Mouse (Mus musculus) WW6 (cell line): ENCODE data around the gene Il1r2.
A peak's percentile ranks its signal among the peaks of the same experiment; 100 is the strongest.

ENCODE experiments used
- DNase-seq: peaks from one replicate; pipeline ENCODE4 v3.0.0-alpha.2; 2013; ENCODE audit warnings: low read depth, low spot score

Il1r2 gene

DNA sequence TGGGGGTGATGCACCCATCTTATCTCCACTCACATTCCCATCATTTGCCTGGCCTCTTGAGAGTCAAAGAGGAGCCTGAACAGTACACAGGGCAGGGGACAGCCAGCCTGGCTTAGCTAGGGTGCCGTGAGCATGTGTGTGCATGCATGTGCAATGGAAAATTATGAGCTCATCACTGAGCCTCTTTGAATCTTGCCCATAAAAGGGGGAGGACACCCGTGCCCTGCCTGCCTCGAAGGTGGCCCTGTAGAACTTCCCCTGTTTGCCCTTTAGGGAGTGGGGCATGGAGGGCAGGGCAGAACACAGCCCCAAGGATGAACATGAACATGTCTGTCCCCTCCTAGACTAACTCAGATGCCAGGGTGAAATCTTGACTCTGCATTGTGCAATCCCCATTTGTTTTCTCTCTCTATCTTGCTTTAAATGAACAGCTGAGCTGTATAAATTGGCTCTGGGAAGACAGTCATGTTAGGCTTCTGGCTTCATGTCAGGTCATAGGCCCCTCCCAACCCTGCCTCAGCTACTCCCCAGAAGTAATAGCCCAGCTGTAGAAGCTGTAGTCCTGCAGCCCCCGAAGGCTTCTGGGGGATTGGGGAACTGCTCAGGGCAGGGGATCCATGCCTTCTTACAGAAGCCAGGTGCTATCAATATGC lies 14.6 kb upstream of the Il1r2 start:
- DNase-seq: no peak

DNA sequence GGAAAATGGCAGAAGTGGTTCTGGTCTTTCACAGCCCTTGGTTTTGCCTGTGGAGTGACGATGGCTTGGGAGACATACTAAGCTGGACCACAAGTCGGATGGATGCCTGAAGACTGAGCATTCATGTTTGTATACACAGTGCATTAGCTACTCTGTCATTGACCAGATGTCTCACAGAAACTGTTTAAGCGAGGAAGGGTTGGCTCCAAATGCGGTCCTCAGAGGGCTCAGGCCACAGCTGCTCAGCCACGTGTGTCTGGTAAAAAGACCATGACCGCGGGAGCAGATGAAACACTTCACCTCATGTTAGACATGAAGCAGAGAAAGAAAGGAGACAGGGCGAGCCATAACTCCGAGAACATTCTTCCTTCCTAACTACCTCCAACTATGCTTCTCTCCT lies 12.5 kb upstream of the Il1r2 start:
- no peak for DNase-seq

DNA sequence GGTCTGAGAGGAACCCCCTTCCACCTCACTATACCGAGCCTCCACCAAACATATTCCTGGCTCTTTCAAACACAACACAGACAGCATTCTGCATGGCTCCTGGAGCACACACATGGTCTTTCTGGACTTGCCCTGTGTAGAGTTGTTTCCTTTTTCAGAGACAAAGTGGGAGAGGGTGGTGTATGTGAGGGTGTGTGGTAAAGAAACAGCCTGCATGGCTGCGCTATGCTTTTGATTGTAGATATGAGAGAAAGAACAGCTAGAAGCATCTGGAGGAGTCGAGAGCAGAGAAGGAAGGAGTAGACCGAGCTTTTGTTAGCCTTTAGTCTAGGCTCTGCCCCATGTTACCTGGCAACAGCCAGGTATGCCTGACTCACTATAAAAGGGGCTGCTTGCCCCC lies 10.5 kb upstream of the Il1r2 start:
- DNase-seq: no peak

DNA sequence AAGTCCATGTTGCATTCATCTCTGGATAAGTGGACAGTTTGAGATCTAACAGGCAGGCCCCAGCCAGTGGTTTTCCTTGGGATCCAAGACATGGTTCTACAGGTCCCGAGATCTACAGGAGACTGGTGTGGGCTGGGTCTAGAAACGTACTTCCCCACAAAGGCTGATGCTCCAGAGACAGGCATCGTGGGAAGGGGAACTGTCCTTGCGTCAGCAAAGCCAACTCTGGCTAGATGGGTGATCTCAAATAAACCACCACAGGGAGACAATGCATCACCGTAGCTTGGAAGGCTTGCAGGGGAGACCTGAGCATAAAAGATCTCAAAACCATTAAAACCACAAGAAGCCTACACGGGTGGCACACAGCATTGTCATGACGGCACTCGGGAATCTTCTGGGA lies 9.4 kb upstream of the Il1r2 start:
- no peak for DNase-seq

DNA sequence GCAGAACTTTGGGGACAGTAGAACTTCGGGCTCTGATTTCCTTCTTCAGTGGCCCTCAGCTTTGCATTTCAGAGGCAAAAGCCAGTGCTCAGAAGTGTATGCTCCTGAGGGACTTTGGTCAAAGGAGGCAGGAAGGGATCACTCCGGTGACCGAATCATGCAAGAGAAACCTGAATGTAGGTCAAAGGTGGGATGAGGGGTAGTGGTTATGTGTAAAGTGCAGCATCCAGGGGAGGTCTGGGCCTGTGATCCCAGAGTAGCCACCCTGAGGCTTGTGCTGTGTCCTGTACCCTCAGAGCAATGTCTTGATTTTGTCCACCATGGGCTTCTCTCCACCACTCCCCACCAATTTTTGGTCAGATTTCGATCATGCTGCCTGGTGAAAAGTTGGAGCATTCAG lies 1.3 kb upstream of the Il1r2 start:
- DNase-seq: no peak

DNA sequence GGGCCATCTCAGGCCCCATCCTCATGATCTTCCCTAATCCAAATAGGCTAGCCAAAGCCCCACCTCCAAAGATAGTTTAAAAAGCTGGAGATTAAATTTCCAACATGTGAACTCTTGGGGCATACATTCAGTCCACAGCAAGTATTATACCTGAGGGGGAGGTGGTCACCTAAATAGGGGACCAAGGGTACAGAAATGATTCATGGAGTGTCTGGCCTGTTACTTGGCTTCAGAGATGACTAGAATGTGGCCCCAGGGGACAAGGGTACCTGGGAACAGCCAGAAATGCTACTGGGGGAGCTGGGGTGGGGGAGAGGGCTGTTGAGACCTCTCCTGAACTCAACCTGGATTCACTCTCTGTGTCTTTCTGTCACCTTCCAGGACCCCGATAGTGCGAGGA lies 3.4 kb downstream of the Il1r2 start:
- DNase-seq: no peak

DNA sequence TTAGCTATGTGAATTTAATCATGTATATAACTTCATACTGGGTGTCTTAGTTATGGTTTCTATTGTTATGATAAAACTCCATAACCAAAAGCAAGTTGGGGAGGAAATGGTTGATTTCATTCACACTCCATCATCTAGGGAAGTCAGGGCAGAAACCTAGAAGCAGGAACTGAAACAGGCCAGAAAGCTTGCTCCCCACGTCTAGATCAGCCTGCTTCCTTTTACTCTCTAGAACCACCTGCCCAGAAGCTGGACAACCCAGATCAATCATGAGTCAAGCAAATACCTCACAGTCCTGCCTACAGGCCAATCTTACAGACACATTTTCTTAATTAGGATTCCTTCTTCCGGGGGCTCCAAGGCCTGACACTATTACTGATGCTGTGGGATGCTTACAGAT lies 7.2 kb downstream of the Il1r2 start:
- DNase-seq: no peak

DNA sequence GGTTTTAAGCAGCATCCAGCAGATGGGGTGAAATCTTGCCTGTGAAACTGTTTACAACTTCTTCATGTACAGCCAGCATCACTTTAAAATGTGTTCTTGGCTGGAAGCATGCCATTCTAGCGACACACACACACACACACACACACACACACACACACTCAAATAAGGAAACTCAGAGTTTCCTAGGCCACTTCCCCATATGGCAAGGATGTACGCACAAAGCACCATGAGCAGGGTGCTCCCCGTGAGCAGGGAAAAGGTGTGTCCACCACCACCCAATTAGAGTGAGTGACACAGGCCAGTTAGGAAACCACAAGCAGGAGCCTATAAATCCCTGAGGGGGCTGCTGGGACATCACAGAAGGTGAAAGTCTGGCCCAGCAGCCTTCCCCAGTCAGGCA lies 10.5 kb downstream of the Il1r2 start:
- DNase-seq: no peak

DNA sequence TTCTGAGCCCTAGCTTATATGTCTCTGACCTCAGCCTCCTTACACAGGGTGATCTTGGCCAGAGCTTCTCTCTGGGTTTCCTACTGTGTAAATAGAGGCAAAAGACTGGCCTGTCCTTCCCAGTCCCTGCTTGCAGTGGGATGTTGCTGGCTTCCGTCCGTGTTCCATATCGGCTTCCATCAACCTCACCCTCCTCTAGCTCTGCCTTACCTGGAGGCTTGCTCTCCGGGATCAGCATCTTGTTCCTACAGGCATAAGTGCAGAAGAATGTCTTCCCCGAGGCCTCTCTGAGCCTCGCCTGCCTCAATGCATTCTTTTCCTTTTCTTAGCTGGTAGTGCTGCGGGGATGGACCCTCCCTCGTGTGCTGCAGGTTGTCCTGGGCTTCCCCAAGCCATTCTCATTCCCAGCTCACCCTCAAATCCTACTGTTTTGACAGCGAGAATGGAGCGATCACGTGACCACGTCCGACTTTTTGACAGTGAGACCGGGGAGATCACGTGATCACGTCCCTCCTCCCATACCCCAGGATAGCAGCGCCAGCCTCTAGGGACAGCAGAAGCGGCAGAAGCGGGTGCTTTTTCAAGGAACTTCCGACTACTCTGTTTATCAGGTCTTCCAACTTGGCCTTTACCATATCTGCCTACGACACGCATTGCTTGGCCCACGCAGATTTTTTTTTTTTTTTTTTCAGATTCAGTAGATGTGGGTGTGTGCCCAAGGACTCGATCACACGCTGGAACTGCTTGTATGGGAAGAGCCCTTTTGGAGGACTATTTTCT lies 11.7 kb downstream of the Il1r2 start:
- peak; percentile 29 for DNase-seq

DNA sequence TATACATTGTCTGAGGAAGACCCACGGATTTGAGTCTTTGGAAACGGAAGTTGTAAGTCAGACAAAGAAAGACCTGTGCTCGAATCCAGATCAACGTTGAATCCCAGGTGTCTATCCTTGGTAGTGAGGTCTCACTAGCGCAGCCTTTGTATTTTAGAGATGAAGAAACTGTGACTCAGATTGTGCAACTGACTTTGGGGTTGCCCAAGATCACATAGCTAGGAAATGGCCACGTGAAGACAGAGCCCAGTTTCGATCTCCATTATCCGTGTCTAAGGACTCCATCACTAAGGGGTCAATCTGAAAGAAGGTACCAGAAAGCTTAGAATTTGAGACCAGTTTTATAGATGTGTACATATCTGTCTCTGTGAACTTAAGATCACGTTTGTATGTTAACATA lies 17.3 kb downstream of the Il1r2 start:
- no peak for DNase-seq

DNA sequence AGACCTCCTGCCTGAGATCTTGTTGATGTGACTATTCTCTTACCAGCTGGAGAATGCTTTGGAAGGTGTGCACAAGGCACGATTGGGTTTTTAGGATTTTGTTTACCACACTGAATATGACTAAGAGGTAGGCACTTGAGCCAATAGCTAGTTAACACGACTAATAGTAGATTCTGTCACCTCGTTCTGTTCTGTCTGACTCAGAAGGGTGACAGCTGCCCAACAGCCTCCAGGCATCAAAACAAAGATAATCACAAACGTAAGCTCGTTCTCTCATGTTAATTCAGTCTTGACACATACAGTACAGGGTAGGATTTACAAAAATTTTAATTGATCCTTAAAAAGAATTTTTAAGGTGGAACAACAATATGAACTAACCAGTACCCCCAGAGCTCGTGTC lies 18.7 kb downstream of the Il1r2 start:
- DNase-seq: no peak

DNA sequence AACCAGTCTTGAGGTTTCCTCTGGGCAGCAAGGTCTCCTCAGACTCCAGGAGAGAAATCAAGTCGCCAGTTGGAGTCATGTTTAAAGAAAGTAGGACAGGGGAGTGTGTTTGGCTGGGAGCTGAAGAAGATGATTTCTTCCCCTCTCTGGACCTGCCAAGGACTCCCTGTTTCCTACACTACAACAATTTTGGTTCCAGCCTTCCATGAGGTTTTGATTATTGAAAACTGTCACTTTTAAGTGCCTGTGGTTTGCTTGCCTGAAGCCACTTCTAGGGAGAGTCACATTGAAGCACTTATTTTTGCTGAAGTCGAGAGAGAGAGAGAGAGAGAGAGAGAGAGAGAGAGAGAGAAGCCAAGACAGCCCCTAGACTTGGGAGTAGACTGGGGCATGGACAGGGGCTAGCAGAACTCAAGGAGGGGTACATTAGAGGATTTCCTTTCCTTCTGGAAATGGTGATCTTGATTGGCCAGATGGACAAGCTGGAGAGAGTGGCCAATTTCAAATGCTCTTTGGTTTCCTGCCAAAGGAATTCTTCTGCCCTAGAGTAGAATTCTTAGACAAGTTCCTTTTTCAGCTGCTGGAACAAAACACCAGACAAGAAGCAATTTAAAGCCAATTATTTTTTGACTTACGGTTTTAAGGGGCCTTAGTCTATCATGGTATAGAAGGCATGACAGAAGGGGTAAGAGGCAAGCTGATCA lies 20.9 kb downstream of the Il1r2 start:
- DNase-seq: no peak

DNA sequence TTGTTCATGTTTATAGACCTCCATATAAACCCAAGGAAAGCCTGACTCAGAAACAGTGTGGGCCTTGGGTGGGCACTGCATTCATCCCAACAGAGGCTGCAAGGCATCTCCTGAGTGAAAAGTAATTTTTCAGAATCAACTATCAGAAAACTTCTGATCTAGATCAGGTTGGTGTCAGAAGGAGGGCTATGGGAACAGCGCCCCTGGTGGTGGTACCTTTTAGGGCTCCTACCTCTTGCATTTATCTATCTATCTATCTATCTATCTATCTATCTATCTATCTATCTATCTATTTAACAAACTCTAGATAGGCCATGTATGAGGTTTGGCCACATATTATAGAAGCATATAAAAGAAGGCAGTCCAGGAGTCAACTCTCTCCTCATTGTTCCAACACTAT lies 21.7 kb downstream of the Il1r2 start:
- DNase-seq: no peak

DNA sequence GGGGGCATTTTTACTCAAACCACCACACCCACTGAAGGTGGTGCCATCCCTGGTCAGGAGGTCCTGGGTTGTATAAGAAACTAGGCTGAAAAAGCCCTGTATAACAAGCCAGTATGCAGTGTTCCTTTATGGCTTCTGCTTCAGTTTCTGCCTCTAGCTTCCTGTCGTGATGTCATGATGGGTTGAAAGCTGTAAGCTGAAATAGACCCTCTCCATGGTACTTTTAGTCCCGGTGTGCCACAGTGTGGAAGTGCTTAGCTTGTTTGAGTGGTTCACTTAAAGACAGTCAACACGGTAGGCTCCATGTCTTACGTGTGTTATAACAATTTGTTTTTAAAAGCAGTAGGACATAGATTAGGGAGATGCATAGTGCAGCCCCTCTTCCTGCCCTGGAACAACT lies 32.4 kb downstream of the Il1r2 start:
- no peak for DNase-seq

DNA sequence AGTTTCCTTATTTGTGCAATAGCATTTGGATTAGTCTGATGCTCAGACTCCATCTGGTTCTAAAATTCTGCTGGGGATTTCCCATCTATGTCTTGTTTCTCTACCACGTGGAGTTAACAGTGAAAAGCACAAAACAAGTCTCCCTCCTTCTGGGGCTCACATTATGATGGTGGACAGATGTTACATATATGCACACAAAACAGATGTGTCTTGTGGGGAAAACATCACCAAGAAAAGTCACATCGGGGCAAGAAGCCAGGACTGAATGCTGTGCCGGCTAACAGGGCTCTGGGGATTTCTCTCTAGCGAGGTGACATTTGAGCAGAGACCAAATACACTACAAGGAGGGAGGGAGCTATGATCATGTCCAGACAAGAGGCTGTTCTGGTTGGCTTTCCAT lies 32.8 kb downstream of the Il1r2 start:
- no peak for DNase-seq

DNA sequence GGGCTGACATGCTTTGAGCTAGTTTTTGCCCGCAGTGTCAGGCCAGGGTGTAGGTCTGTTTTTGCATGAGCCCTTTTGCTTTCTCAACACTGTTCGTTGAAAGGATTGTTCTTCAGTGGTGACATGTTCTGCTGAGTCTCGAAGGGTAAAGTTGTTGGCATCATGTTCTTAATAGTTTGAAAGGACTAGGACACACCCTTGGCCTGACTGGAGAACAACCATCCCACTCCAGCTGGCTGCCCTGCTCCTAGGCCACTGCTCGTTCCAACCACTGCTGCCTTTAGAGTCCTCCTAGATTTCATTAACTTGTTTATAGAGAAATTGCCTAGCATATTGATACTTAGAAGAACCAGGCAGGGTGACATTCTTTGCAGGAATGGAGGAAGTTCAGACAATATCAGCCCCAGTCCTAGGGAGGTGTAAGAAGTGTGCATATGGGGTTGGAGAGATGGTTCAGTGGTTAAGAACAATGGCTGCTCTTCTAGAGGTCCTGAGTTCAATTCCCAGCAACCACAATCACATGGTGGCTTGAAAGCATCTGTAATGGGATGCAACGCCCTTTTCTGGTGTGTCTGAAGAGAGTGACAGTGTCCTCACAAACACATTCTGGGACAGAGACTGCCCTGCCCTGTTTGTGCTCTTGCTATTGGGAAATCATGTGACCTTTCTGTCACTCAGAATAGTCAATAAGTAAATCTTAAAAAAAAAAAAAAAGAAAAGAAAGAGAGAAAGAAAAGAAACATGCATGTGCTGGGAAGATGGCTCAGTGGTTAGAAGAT lies 34.3 kb downstream of the Il1r2 start:
- no peak for DNase-seq

DNA sequence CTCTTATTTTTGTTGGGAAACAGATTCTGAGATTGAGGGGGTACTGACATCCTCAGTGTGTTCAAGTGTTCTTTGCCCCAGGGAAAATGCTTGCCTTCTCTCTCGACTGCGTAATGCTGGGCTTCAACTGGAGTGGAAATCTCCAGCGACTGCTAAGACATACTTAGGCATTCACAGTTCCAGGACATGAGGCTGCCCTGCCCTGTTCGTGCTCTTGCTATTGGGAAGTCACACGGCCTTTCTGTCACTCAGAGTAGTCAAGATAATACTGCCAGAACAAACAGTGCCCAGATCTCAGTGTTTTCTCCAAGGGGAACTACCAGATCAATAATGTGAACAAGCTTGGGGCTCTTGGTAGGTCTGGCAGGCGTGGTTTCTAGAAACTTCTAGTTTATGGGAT lies 35.9 kb downstream of the Il1r2 start:
- no peak for DNase-seq

DNA sequence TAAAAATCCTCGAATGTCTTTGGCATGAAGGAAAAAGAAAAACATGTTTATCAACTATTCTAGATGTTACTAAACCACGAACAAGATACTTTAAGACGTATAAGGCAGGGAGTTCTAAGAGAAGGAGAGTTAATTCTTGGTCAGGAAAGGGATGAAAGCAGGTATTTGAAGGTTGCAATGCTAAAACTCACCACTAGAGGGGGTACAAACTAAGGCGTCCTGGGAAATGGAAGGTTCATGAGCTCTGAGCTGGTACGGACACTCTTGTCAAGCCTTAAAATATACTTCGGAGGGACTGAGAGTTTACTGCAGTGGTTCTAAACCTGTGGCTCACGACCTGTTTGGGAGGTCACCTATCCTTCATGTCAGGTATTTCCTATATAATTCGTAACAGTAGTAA lies 41.4 kb downstream of the Il1r2 start:
- peak; percentile 28 for DNase-seq

DNA sequence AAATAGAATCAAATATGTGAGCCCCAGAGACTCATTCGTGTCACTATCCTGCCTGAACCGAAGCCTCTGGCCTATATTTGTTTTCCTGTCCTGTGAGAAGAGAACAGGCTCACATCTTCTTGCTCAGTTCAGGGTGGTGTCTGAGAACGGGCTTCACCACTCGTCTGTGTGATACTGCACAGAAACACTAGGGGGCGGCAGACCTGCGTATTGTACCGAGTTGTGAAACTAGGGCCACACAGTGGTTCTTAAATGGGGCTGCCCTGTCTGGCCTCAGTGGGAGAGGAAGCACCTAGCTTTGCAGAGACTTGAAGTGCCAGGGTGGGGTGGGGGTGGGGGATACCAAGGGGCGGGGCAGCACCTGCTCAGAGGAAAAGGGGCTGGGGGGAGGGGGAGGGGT lies 42.5 kb downstream of the Il1r2 start:
- peak; percentile 38 for DNase-seq

DNA sequence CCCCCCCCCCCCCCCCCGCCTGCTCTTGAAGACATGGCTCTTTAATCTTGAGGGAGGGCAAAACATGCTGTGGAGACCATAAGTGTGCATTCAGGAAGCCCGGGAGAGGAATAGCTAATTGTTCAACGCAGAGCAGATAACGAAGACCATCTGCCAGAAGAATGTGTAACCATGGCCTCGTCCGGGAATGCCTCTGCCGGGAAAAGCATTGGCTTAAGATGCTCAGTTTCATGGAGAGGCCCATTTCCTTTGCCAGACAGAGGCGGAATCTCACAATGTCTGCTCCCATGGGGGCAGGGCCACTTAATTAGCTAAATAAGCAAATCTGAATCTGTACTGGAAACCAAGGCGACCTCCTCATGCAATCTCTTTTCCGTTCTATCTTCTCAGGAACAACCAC lies 43.7 kb downstream of the Il1r2 start:
- no peak for DNase-seq

DNA sequence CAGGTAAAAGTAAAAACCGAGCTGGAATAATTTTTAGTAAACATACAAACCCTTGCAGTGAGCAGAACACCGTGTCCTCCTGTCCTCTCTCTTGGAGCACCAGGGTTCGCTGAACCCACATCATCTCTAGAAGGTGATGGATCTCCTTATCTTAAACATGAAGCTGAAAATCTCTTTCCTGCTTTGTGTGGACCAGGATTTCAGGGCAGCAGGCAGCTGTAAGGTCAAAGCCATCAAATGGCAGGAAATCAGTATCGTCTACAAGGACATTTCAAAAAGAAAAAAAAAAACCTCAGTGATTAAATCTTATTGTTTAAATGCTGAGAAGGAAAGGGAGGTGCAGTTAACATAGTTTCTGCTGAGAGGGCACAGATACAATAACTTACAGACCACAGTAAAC lies 50.4 kb downstream of the Il1r2 start:
- DNase-seq: no peak

DNA sequence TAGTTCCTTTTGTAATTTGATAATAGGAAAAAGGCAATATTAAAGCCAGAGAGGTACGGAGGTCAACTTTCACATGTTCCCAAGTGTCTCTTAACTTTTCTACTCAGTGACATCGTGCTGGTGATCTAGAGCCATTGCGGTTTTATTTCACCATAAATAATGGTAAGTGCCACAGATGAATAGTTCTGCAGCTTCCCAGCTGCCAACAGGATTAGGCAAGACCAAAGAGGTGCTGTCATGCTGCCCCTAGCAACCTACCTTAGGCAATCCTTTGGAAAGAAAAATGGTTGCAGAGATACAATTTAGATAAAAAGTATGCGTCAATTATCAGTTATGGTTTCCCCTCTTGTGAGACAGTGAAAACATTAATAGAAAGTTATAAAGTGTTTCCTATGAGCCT lies 54.6 kb downstream of the Il1r2 start:
- no peak for DNase-seq
